Mouse (Mus musculus) midbrain, embryonic 10.5 days (tissue): ENCODE results near the gene Vnn3. TPM values are rescaled to one million over a fixed set of nuclear protein-coding genes. Genes with fewer than 3 reads are reported as not detected.

ENCODE experiments used
- DNase-seq: peaks from one replicate; pipeline ENCODE4 v3.0.0-alpha.2; 2017; ENCODE audit warnings: low spot score
- H3K27ac ChIP-seq: fragments of 300-500 bp; sonication (generic); replicated peaks from 2 replicates; pipeline ENCODE4 v1.5.1; 2016; ENCODE audit warnings: mild to moderate bottlenecking
- H3K27me3 ChIP-seq: fragments of 300-500 bp; sonication (generic); 2 replicates; pipeline ENCODE4 v1.6.1; 2016; ENCODE audit warnings: low read depth, mild to moderate bottlenecking; ENCODE audit not compliant: poor library complexity, severe bottlenecking
- H3K36me3 ChIP-seq: fragments of 300-500 bp; sonication (generic); 2 replicates; pipeline ENCODE4 v1.6.1; 2016; ENCODE audit warnings: mild to moderate bottlenecking, moderate library complexity
- H3K4me1 ChIP-seq: fragments of 300-500 bp; sonication (generic); 2 replicates; pipeline ENCODE4 v1.6.1; 2016
- H3K4me3 ChIP-seq: fragments of 300-500 bp; sonication (generic); 2 replicates; pipeline ENCODE4 v1.5.1; 2016; ENCODE audit warnings: mild to moderate bottlenecking, moderate library complexity
- H3K9me3 ChIP-seq: fragments of 300-500 bp; sonication (generic); replicated peaks from 2 replicates; pipeline ENCODE4 v1.6.1; 2016; ENCODE audit warnings: mild to moderate bottlenecking
- WGBS: fragments of 180-500 bp; shearing (Covaris S2); methylation state at CpG from one replicate; pipeline ENCODE4 v1.1.7; 2016; 5-methylcytosine and 5-hydroxymethylcytosine counted together
- polyA plus RNA-seq: library from polyadenylated mRNA; unstranded; fragments of >200 nt; fragmentation: Nextera tagmentation; extraction: Ambion mirVana; gene quantifications from 2 replicates; pipeline ENCODE4 v1.2.1, GENCODE M21; 2016

The Vnn3 gene
- polyA plus RNA-seq, 1 experiment from 2014 or later: not detected

DNA sequence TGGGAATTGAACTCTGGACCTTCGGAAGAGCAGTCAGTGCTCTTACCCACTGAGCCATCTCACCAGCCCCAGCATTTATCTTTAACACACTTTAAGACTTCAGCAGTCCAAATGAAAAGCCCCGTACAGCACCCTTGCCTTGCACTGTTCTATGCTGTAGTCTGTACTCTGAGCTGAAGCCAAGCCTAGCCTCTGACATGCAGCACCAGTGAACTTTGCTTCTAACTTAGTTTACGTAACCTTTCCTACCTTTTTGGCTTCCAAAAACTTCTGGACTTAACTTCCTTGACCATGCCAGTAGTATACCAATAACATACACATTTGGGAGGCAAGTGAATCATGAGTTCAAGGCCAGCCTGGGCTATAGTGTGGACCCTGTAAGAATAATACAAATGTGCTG is 12.4 kb upstream of the Vnn3 start:
- Histone ChIP-seq H3K27ac (no peak overlapping the region), H3K27me3 (no peaks in the 10 kb centered on the region), H3K4me1 (no peaks in the 10 kb centered on the region), H3K36me3 (no peaks in the 10 kb centered on the region), H3K4me3 (no peak overlapping the region), H3K9me3 (no peaks in the 10 kb centered on the region)
- 90% methylated on average over 3 of the region's 3 CpGs for WGBS
- no peak for DNase-seq

DNA sequence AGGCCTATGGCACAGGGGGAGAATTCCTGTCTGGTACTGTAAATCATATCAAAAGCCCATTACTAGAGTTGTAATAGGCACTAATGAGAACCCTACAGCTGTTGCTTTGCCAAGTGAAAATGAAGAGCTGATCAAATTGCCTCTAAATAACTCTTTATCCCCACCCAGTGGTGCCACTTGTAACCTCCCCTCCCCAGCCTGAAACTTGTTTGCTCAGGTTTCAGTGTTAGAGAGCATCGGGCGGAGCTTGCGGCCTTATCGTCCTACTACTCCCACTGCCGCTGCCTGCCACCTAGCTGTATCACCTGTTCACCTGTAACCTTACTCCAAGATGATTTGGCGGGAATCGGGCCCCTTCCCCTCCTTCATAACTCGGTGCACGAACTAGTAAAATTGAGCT is 11.9 kb upstream of the Vnn3 start:
- Histone ChIP-seq H3K27ac (no peak overlapping the region), H3K9me3 (no peaks in the 10 kb centered on the region), H3K27me3 (no peaks in the 10 kb centered on the region), H3K36me3 (no peaks in the 10 kb centered on the region), H3K4me3 (no peak overlapping the region), H3K4me1 (no peaks in the 10 kb centered on the region)
- no peak for DNase-seq
- 50% methylated on average over 9 of the region's 9 CpGs for WGBS

DNA sequence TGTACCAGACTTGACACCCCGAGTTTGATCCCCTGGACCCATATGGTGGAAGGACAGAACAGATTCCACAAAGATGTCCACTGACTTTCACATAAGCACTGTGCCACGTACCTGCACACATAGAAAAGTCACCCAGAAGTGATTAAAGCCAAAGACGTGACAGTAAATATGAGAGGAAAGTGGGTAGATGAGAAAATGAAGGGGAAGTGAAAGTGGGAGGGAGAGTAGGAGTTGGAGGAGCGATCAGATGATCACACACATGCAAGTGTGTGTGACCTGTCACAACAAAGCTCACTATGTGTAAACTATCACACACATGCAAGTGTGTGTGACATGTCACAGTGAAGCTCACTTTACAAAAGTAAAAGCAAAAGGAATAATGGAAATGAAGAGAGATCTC is 10.8 kb upstream of the Vnn3 start:
- DNase-seq: no peak
- 85% methylated on average over 4 of the region's 4 CpGs for WGBS
- Histone ChIP-seq H3K27me3 (no peaks in the 10 kb centered on the region), H3K27ac (no peak overlapping the region), H3K4me3 (no peak overlapping the region), H3K4me1 (no peaks in the 10 kb centered on the region), H3K36me3 (no peaks in the 10 kb centered on the region), H3K9me3 (no peaks in the 10 kb centered on the region)

DNA sequence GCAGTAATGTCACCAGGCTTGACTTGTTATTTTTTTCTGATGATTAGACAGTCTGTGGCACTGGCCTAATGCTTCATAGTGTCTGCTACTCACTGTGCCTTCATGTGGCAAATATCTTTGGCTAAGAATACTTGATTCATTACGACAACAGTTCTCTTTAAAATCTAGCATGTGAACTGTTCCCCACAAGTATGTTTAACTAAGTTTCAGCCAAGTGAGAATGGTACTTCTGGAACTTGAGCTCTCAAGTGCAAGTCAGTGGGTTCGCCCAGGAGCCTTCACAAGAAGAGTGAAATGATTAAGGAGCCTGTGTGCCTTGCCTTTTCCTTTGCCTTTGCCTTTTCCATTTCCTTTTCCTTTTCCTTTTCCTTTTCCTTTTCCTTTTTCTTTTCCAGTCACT is 834 bp downstream of the Vnn3 start:
- Histone ChIP-seq H3K4me1 (no peaks in the 10 kb centered on the region), H3K4me3 (no peak overlapping the region), H3K27me3 (no peaks in the 10 kb centered on the region), H3K27ac (no peak overlapping the region), H3K9me3 (no peaks in the 10 kb centered on the region), H3K36me3 (no peaks in the 10 kb centered on the region)
- DNase-seq: no peak
- WGBS: 88% methylated on average over 2 of the region's 2 CpGs

DNA sequence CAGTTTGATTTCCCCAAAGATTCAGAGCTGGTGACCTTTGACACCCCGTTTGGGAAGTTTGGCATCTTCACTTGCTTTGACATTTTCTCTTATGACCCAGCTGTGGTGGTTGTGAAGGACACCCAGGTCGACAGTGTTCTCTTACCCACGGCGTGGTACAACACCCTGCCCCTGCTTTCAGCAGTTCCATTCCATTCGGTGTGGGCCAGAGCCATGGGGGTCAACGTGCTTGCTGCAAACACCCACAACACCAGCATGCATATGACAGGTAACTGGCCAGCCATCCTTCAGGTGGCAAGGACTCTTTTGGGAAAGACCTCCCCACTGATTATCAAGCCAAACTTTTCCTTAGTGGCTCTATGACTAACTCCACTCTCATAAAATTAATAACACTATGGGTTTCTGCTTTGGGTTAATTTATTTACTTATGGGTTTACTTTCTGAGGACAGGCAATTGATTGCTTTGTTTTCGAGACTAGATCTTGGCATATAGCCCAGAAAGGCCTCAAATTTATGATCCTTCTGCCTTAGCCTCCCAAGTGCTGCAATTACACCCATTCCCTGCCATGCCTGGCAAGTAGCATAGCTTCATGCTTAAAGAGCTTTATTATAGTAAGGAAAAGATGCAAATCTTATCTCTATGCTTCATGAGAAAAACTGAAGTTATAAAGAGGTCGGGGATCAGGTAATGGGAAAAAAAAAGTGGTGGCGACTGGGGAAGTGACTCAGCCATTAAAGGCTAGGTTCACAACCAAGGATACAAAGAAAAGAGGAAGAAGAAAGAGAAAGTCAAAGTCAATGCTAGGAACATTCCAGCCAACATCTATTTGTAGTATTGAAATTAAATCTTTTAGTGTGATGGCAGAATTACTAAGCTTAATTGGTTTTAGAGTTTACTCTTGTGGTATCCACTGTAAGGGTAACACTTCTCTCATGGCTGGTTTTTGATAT is 13.4 kb downstream of the Vnn3 start:
- DNase-seq: no peak
- whole genome bisulfite sequencing: 85% methylated on average over 9 of the region's 9 CpGs

DNA sequence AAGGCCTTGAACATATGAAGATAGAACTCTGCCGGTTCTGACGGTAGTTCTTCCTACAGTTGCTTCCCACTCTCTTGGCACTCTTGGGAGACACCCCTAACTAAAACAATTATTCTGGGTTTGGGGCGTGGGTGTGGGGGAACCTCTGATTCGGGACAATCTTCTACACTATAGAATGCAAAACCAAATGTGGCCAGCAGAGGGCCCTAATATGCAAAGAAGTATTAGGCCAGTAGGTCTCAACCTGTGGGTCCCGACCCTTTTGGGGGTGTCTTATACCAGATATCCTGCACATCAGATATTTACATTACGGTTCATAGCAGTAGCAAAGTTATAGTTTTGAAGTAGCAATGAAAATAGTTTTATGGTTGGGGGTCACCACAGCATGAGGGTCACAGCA is 29.4 kb downstream of the Vnn3 start:
- Histone ChIP-seq H3K36me3 (no peaks in the 10 kb centered on the region), H3K4me3 (no peak overlapping the region), H3K9me3 (no peaks in the 10 kb centered on the region; the same call in 1 of the 2 replicates), H3K27me3 (no peaks in the 10 kb centered on the region), H3K27ac (no peak overlapping the region), H3K4me1 (no peaks in the 10 kb centered on the region)
- DNase-seq: no peak
- 85% methylated on average over 6 of the region's 6 CpGs for WGBS

More for the DNA sequence above, 13.4 kb downstream of the Vnn3 start:
- no peaks in the 10 kb centered on the region for H3K36me3 ChIP-seq
- H3K9me3 ChIP-seq: peaks cover 12% of the 10 kb centered on the region
- H3K4me1 ChIP-seq: no peaks in the 10 kb centered on the region
- H3K27ac ChIP-seq: no peak overlapping the region
- H3K4me3 ChIP-seq: no peak overlapping the region
- no peaks in the 10 kb centered on the region for H3K27me3 ChIP-seq

DNA sequence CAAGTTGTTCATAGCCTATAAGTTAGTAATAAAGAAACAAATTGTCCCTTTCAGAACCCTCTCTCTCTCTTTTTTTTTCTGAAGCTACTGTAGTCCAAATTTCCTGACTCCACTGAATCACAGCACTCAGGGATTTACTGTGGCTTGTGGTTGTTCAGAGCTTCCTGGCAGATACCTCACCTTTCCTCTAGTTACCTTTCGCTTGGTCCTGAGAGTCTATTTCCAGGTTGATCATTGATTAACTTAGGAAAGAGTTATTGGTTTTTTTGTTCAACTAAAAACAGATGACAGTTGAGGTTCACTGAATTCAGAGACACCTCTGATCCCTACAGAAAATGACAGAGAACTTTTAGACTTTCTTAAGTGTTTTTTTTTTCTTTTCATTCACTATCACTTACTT is 33.6 kb downstream of the Vnn3 start:
- no peak for DNase-seq
- Histone ChIP-seq H3K27ac (no peak overlapping the region), H3K9me3 (no peaks in the 10 kb centered on the region), H3K27me3 (no peaks in the 10 kb centered on the region), H3K4me3 (no peak overlapping the region), H3K4me1 (no peaks in the 10 kb centered on the region), H3K36me3 (no peaks in the 10 kb centered on the region)
- WGBS: 92% methylated on average over 1 of the region's 1 CpGs

DNA sequence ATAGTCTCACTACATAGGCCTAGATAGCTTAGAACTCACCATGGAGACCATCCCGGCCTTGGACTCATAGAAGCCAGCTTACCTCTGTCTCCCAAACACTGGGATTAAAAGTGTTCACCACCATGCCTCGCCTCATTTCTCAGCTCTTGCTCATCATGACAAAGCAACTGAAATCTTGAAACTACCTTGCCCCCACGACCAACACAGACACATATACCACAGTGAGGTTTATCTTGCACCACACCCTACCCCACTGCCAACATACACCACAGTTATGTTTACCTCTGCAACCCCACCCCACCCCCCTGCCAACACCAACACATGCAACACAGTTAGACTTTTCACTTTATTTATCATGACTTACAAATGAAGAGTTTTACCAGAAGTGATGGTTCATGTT is 34.8 kb downstream of the Vnn3 start:
- H3K9me3 ChIP-seq: no peaks in the 10 kb centered on the region
- no peak overlapping the region for H3K4me3 ChIP-seq
- H3K27me3 ChIP-seq: no peaks in the 10 kb centered on the region
- 76% methylated on average over 3 of the region's 3 CpGs for WGBS
- H3K36me3 ChIP-seq: no peaks in the 10 kb centered on the region
- DNase-seq: no peak
- H3K27ac ChIP-seq: no peak overlapping the region
- H3K4me1 ChIP-seq: no peaks in the 10 kb centered on the region

DNA sequence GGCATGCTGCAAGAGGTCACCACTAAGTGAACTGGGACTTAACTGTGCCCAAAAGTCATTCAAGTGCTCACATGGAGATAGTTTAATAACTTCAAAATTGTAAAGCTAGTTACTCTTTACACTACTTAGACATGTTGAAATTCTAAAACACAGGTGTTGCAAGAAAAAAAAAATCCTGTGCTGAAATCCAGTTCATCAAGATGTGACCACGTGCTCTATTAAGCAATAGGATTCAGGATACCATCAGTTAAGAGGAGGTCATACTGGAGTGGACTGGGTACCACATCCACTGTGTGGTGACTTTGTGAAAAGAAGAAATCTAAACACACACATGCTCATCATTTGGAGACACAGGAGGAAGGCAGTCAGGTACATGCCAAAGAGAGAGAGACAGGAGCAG is 41.7 kb downstream of the Vnn3 start:
- Histone ChIP-seq H3K27me3 (no peaks in the 10 kb centered on the region), H3K36me3 (no peaks in the 10 kb centered on the region), H3K27ac (no peak overlapping the region), H3K4me1 (peaks cover 4% of the 10 kb centered on the region; the same call in 1 of the 2 replicates), H3K9me3 (no peaks in the 10 kb centered on the region), H3K4me3 (no peak overlapping the region)
- DNase-seq: no peak
- 98% methylated on average over 1 of the region's 1 CpGs for WGBS

DNA sequence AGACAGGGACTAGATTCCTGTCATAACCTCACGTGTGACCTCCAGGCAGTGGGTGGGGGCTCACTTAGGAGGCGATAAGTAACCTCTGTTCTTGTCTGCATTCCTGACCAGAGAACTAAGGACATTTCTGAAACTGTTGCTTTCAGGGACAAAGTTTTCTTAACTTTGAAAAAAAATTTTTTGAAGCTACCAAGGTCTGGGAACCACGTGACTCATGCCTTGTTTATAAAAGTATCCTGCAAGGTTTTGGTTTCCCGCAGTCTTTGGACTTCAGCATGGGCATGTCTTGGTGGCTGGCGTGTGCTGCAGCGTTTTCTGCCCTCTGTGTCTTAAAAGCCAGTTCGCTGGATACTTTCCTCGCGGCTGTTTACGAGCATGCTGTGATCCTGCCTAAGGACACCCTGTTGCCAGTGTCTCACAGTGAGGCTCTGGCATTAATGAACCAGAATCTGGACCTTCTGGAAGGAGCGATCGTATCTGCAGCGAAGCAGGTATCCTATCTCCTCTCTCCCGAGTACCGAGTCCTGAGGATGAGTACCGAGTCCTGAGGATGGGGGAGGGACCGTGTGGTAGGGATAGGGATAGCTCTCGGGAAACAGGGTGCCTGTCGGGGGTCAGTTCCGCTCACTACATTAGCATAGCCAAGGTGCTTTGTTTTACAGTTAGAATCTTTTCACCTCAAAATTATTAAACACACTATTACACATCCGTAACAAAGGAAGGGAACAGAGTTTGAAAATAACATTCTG is 43.5 kb downstream of the Vnn3 start, which contains the start of gene Vnn1:
Gene Vnn1 (plus strand): TSS at position 88 of the 749 bp plus-strand sequence.
- no peaks in the 10 kb centered on the region for H3K9me3 ChIP-seq
- no peaks in the 10 kb centered on the region for H3K36me3 ChIP-seq
- no peak for DNase-seq
- peak within 1 kb of the TSS; percentile 24 for H3K4me3 ChIP-seq
- peaks cover 4% of the 10 kb centered on the region; the same call in 1 of the 2 replicates for H3K4me1 ChIP-seq
- no peak within 1 kb of the TSS for H3K27ac ChIP-seq
- no peaks in the 10 kb centered on the region for H3K27me3 ChIP-seq
- 40% methylated on average over 21 of the region's 21 CpGs for WGBS

DNA sequence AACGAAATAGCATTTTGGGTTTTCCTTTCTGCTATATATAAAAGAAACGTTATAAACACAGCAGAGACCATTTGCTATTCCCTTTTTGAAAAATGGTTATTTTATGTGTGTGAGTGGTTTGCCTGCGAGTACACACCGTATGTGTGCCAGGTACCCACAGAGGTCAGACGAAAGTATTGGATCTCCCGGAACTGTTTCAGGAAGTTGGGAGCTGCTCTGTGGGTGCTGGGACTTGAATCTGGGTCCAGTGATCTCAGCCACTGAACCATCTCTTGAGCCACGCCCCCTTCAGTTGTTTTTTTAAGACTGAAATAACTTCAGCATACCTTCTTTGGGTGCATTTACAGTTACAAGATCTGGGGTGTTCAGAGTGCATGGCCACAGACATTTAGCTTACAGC is 44.1 kb downstream of the Vnn3 start:
- Histone ChIP-seq H3K27me3 (no peaks in the 10 kb centered on the region), H3K4me3 (no peak overlapping the region), H3K36me3 (no peaks in the 10 kb centered on the region), H3K4me1 (peaks cover 4% of the 10 kb centered on the region; the same call in 1 of the 2 replicates), H3K9me3 (no peaks in the 10 kb centered on the region), H3K27ac (no peak overlapping the region)
- WGBS: 78% methylated on average over 7 of the region's 7 CpGs
- DNase-seq: no peak

DNA sequence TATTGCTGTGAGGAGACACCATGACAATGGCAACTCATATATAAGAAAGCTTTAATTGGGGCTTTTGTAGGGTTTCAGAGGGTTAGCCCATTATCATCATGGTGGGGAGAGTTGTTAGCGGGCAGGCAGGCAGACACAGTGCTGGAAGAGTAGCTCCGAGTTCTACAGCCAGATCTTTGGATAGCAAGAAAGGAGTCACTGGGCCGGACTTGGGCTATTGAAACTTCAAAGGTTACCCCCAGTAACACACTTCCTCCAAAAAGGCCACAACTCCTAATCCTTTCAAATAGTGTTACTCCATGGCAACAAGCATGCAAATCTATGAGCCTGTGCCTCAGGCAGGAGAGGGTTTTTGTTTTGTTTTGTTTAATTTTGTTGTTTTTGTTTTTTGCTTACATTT is 49.9 kb downstream of the Vnn3 start:
- H3K27ac ChIP-seq: peak overlapping the region; percentile 42; the same call in 1 of the 2 replicates
- no peaks in the 10 kb centered on the region for H3K36me3 ChIP-seq
- H3K27me3 ChIP-seq: no peaks in the 10 kb centered on the region
- H3K9me3 ChIP-seq: no peaks in the 10 kb centered on the region
- no peak overlapping the region for H3K4me3 ChIP-seq
- WGBS: 42% methylated on average over 3 of the region's 3 CpGs
- no peak for DNase-seq
- peaks cover 12% of the 10 kb centered on the region for H3K4me1 ChIP-seq

DNA sequence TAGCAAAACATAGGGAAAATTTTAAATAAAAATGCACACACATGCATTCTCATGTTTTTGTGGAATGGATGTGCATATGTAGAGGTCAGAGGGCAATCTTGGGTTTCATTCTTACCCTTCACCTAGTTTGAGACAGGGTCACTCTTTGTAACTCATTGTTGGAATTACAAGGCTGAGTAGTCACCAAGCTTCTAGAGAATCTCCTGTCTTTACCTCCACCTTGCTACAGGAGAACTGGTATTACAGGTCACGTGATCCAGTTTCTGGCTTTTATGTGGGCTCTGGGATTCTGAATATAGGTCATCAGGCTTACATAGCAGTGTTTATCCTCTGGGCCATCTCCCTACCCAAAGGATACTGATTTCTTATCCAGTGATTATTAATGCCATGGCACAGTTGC is 54.4 kb downstream of the Vnn3 start:
- Histone ChIP-seq H3K36me3 (no peaks in the 10 kb centered on the region), H3K4me1 (peaks cover 10% of the 10 kb centered on the region), H3K9me3 (no peaks in the 10 kb centered on the region), H3K27ac (no peak overlapping the region), H3K27me3 (no peaks in the 10 kb centered on the region), H3K4me3 (no peak overlapping the region)
- no peak for DNase-seq
- 92% methylated on average over 1 of the region's 1 CpGs for WGBS
